Mouse (Mus musculus) cerebral cortex, adult 2 months (tissue): ENCODE measurements around the gene Ms4a4b.

Experiments used
- WGBS: fragments of 180-500 bp; shearing (Covaris S2); methylation state at CpG from one replicate; pipeline ENCODE4 v1.1.7; 2018; 5-methylcytosine and 5-hydroxymethylcytosine counted together

The Ms4a4b gene

DNA sequence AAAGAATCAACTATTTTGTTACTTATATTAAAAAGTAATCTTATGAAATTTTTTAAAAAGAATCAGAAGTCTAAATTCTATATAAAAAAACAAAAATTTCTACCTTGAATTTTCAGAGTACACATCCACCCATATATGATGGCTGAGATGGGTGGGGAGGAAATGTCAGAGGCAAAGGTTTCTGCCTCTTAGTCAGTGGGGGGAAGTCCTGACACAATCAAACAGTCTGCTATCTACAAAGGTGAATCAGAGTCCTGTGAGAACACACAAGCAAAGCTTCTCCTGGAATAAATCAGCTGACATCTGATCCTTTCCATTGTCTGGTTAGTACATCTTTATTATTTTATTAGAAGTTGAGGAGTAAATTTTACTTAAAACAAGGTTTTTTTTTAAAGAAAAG is at the start of gene Ms4a4b:
Gene Ms4a4b (plus strand): TSS at position 216 of the 400 bp plus-strand sequence.

GRCm38 (mm10) chr19:11404527-11404926 is 38.8 kb upstream of the Ms4a4b start, which contains the start of gene Ms4a4c:
Gene Ms4a4c, plus strand, starts transcription at chr19:11404770.
- 91% methylated on average over 3 of the region's 3 CpGs for WGBS

DNA sequence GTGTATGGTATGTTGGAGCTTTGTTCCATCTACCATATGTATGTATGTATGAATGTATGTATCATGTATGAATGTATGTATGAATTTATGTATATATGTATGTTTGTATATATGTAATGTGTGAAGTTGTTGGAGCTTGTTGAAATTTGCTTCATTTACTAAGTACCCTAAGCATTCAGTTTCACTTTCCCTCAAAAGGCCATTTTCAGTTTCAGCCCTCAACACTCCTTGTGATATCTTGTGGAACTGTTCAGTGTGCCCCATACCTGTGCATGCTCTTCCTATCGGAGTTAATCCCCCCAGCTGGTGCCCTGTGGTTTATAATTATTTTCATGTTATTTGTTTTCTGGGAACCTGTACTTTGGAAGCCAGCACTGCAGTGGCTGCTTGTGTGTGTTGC is 34.8 kb upstream of the Ms4a4b start:
- WGBS = 93% methylated on average over 1 of the region's 1 CpGs

DNA sequence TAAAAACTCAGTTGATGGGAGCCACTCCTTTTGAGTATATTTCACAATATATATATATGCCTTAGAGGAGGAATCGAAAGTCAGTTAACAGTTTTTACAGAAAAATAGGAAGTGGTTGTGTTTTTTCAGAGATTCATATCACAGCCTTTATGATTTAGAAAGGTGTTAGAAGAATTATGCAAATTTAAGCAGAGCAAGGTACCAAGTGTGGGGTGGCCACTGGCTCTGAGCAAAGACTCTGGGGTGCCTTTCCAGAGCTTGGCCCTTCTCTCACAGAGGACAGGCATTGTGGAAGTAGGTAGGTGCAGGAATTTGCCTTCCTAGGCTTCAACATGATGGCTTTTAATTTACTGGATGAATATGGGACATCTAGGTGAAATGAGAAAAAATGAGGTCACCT is 31.7 kb upstream of the Ms4a4b start:
- 83% methylated on average over 1 of the region's 1 CpGs for WGBS

DNA sequence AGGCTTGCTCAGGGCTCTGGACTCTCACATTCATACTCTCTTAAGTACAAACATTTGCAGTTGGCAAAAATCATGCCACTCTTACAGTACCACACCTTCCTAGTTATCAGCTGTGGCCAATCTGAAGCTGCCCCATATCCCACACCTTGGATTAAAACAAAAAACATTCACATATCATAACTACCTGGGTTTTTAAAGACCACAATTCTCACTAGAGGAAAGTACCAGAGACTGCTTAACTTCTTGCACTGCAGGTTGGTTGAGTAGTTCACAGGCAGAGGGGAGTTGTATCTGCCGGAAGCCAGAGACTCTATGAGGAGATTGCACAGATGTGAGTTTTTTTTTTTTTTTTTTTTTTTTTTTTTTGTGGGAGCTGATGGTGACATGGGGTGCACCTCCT is 29.3 kb upstream of the Ms4a4b start:
- WGBS = 92% methylated on average over 1 of the region's 1 CpGs

DNA sequence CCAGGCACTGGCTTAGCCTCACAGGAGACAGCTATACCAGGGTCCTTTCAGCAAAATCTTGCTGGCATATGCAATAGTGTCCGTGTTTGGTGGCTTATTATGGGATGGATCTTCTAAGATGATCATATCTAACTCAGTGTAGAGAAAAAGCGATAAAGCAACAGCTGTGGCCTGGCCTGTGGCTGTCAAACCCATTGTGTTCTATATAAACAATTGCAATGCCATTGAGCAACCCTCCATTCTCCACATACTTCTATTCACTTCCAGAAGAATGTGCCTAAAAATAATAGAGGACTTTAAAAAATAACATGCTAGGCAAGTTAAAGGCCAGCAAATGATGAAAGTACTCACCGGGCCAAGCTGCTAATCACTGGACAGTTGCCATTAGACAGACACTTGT is 27.8 kb upstream of the Ms4a4b start:
- WGBS = 75% methylated on average over 3 of the region's 3 CpGs

DNA sequence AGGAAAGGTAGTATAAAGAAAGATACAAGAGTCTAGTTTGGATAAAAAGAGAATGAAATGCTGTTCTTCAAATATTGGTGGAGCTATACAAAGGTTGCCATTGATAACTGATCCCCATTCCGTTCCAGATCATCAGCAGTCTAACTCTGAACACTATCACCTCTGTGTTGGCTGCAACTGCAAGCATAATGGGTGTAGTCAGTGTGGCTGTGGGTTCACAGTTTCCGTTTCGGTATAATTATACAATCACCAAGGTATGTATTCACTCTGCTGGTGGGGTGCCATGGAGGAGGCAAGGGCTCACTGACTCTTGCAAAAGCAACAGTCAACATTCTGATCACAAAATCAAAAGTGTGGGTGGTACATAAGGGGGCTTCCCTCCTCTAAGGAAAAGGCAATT is 24.5 kb upstream of the Ms4a4b start:
- WGBS = 70% methylated on average over 3 of the region's 3 CpGs

DNA sequence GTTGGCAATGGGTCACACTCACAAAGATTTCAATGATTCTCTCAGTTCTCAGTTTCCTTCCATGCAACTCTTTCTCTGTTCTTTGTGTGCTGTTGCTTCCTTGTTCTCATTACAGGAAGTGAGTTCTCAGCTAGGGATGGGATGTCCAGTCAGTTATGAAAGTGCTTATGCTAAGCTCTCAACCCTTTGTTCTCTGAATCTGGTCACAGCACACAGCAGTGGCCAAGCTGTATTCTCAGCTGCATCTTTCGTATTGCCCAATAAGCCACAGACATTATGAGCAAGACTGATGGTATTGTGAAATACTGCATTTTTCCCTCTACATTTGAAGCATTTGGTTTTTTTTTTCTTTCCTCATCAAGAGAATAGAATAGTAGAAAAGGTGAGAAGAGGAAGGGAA is 12.1 kb upstream of the Ms4a4b start:
- WGBS = 70% methylated on average over 1 of the region's 1 CpGs

DNA sequence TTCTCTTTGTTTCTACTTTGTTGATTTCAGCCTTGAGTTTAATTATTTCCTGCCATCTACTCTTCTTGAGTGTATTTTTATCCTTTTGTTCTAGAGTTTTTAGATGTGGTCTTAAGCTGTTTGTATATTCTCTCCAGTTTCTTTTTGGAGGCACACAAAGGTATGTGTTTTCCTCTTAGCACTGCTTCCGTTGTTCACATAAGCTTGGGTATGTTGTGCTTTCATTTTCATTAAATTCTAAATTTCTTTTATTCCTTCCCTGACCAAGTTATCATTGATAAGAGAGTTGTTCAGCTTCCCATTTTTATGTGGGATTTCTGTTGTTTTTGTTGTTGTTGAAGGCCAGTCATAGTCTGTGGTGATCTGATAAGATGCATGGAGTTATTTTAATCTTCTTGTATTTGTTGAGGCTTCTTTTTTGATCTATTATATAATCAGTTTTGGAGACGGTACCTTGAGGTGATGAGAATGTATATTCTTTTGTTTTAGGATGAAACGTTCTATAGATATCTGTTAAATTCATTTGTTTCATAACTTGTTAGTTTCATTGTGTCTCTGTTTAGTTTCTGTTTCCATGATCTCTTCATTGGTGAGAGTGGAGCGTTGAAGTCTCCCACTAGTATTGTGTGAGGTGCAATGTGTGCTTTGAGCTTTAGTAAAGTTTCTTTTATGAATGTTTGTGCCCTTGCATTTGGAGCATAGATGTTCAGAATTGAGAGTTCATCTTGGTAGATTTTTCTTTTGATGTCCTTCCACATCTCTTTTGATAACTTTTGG is 8.1 kb upstream of the Ms4a4b start:
- WGBS = 91% methylated on average over 4 of the region's 4 CpGs

DNA sequence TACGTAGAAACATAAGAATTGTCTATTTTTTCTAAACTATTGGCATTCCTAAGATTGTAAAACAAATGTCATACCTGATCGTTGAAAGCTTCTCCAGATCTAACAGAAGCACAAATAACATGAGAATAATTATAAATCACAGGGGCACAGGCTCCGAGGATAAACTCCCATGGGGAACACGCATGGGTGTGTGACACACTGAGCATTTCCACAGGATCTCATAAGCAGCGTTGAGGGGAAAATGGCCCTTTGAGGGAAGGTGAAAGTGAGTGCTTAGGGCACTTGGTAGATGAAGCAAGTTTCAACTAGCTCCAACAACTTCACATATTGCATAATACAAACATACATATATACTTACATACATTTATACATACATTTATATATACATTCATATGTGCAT is 611 bp downstream of the Ms4a4b start:
- WGBS = 81% methylated on average over 5 of the region's 5 CpGs

DNA sequence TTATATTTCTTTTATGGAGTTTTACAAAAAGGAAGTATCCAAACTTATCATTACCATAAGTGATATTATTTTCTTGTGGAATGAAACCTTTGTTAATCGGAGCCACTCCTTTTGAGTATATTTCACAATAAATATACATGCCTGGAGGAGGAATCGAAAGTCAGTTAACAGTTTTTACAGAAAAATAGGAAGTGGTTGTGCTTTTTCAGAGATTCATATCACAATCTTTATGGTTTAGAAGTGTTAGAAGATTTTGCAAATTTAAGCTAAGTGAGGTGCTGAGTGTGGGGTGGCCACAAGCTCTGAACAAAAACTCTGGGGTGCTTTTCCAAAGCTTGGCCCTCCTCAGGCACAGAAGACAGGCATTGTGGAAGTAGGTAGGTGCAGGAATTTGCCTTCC is 3.9 kb downstream of the Ms4a4b start:
- WGBS = 91% methylated on average over 2 of the region's 2 CpGs

DNA sequence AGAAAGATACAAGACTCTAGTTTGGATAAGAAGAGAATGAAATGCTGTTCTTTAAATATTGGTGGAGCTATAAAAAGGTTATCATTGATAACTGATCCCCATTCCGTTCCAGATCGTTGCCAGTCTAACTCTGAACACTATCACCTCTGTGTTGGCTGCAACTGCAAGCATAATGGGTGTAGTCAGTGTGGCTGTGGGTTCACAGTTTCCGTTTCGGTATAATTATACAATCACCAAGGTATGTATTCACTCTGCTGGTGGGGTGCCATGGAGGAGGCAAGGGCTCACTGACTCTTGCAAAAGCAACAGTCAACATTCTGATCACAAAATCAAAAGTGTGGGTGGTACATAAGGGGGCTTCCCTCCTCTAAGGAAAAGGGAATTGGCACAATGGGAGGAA is 15.7 kb downstream of the Ms4a4b start:
- 77% methylated on average over 4 of the region's 4 CpGs for WGBS

DNA sequence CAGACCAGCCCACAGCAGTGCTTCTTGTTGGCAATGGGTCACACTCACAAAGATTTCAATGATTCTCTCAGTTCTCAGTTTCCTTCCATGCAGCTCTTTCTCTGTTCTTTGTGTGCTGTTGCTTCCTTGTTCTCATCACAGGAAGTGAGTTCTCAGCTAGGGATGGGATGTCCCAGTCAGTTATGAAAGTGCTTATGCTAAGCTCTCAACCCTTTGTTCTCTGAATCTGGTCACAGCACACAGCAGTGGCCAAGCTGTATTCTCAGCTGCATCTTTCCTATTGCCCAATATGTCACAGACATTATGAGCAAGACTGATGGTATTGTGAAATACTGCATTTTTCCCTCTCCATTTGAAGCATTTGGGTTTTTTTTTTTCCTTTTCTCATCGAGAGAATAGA is 21.4 kb downstream of the Ms4a4b start:
- WGBS = 37% methylated on average over 1 of the region's 1 CpGs

GRCm38 (mm10) chr19:11466471-11466870 is 23.1 kb downstream of the Ms4a4b start:
- 54% methylated on average over 5 of the region's 5 CpGs for WGBS

DNA sequence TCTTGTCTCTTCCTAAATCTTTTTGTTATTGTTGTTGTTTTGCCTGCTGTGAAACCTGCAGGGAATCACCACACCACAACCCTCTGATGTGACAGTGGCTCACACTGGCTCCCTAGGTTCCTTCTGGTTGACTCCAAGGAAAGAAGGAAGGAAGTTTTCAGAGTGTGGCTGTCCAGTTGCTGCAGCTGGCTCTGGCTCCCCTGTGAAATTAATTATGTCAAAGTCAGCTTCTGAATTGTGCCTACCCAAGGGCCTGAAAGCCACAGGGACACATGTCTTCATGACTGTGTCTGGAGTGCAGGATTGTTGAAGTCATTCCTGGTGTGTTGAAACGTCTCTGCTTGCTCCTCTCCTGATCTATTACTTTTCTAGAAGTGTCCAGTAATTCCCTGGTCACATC is 25.0 kb downstream of the Ms4a4b start:
- WGBS = 79% methylated on average over 1 of the region's 1 CpGs

DNA sequence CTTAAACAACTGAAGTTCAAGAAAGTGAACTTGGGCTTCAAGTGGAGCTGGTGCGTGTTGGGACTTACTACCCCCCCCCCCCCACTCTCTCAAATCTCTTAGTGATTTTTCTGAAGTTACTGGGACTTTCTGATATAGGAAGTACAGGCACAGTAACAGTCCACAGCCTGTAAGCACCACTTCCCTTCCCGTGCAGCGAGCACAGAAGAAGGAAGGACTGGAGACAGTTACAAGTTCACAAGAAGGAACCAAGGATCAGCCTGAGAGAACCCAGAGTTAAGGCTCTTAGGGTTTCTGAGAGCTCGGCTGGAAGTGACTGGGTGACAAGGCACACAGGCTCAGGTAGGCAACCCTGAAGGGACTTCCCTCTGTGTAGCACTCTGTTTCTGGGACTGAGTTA is 25.9 kb downstream of the Ms4a4b start, which contains the start of gene Ms4a6c:
Gene Ms4a6c (plus strand): TSS at position 152 of the 400 bp plus-strand sequence.
- 83% methylated on average over 4 of the region's 4 CpGs for WGBS

- 87% methylated on average over 2 of the region's 2 CpGs for WGBS
These were observed 36.4 kb downstream of the Ms4a4b start for GRCm38 (mm10) chr19:11479714-11480113.

DNA sequence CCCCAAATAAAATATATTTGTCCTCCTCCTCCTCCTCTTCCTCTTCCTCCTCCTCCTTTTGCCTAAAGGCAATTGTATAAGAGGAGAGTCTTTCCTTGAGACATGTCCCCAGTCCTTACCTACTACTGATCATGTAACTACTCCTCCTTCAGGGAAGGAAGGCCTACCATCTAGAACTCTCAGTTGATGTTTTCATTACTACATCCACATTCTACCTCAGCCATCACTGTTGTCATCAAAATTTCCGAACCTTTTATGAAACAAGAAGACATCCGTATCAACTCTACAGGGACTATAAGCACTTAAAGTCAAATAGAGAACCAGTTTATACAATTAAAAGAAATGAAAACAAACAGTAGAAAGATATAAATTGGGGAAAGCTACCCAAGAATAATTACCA is 39.3 kb downstream of the Ms4a4b start:
- 91% methylated on average over 2 of the region's 2 CpGs for WGBS

GRCm38 (mm10) chr19:11483941-11484340 is 40.6 kb downstream of the Ms4a4b start:
- WGBS = 66% methylated on average over 4 of the region's 4 CpGs

GRCm38 (mm10) chr19:11484388-11484787 is 41.0 kb downstream of the Ms4a4b start:
- WGBS = 51% methylated on average over 3 of the region's 3 CpGs

DNA sequence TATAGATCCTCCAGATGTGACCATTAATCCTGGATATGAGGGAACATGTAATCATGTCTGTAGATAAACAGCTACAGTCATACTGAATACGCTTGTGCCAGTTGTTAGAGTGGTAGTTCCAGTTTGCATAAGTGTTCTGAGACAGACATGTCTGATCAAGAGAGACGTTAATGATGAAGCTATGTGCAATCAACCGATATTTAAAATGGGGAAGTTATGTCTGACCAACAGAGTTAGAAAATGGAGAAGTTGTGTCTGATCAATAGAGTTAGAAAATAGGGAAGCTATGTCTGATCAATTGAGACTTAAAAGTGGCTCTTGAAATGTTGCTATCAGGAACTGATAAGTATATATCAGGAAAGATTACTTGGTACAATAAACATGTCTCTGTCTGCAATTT is 41.9 kb downstream of the Ms4a4b start:
- 84% methylated on average over 3 of the region's 3 CpGs for WGBS

DNA sequence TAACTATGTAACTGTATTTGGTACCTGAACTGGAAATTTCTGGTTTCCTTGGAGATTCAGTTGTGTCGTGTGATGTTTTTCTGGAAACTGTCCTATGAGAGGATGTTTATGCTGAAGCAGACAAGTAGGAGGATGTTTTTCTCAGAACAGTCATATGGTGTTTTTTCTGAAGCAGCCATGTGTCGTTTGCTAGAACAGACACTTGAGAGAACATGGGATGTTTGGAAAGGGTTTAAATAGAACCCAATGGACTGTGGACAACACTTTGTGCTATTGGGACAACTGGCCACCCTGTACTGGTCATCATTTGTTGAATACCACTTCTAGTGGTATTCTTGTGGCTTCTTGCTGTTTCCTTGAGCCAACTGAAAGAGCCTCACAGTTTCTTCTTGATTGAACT is 42.4 kb downstream of the Ms4a4b start, which contains the start of gene Gm8369:
Gene Gm8369 (plus strand): TSS at position 193 of the 400 bp plus-strand sequence.
- WGBS = 36% methylated on average over 2 of the region's 2 CpGs

DNA sequence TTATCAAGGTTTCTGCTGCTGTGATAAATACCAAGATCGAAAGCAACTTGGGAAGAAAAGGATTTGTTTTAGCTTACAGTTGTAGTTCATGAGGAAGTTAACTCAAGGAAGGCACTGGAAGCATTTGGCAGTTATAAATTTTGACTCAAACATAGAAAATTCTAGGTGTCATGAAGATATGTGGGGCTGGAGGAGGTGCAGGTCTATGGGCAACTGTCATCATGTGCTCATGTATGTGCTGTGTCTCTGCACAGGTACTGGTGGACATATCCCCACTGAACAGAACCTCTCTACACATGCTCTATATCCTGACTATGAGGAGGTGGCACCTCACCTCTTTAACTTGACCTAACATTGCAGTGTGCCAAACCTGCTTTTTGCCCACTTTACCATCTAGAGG is 43.2 kb downstream of the Ms4a4b start:
- 81% methylated on average over 1 of the region's 1 CpGs for WGBS
